Mouse (Mus musculus) MN1 (cell line): Measurements from ENCODE around the gene Smyd1.

Experiments
- DNase-seq: peaks from one replicate; pipeline ENCODE4 v3.0.0-alpha.2; 2016; ENCODE audit warnings: low spot score

Gene Smyd1

DNA sequence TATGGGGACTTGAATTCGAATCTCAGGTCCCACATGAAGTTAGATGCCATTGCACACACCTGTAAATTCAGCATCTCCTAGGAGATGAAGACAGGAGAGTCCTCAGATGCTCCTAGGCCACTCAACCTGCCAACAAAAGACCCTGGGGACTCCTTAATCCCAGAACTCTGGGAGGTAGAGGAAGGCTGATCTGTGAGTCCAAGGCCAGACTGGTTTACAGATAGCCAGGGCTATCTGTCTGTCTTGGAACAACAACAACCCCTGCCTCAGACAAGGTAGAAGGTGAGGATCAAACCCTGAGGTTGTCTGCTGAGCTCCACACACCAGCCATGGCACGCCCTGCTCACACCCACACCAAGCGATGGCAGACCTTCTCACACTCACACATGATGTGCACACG lies 62.9 kb downstream of the Smyd1 start:
- no peak for DNase-seq

DNA sequence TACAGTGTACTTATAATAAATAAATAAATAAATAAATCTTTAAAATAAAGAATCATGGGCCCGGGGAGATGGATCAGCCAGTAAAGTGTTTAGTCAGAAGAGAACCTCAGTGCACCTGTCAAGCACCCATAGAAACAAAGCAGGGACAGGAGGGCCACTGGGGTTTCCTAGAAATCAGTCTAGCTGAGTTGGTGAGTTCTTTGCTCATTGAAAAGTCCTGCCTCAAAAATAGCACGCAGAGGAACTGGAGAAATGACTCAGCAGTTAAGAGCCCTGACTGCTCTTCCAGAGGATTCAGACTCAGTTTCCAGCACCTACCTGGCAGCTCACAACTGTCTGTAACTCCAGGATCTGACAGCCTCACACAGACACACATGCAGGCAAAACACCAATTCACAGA lies 63.5 kb downstream of the Smyd1 start:
- DNase-seq: no peak

DNA sequence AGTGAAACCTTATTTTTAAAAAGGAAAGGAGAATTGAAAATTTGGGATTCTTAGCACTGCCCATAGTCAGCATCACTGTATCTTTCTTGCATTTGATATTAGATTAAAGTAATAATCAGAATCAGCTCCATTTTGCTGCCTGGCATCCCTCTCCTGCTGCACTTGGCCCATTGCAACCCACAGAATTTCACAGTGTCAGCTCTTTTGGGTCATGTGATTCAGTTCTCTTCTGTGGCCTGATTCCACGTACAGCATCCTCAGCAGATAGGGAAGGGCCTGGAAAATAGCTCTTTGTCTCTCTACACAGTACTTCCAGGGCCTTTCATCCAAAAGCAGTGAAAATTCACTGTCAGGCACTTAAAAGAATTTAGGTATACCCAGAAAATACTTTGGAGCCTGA lies 64.7 kb downstream of the Smyd1 start:
- DNase-seq: no peak

DNA sequence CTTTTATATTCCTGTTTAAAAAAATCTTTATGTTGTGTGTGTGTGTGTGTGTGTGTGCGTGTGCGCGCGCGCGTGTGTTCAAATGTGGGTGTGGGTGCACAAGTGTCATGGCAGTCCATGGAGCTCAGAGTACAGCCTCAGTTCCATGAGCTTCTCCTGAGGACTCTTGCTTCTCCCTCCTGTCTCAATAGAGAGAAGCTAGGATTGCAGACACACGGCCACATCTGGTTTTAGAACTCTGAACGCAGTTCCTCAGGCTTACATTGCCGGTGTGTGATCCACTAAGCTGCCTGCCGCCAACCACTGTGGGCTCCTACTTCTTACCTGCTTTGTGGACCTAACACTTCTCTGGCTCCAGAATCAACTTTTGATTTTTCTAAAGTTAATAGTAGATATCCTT lies 65.9 kb downstream of the Smyd1 start:
- DNase-seq: no peak

DNA sequence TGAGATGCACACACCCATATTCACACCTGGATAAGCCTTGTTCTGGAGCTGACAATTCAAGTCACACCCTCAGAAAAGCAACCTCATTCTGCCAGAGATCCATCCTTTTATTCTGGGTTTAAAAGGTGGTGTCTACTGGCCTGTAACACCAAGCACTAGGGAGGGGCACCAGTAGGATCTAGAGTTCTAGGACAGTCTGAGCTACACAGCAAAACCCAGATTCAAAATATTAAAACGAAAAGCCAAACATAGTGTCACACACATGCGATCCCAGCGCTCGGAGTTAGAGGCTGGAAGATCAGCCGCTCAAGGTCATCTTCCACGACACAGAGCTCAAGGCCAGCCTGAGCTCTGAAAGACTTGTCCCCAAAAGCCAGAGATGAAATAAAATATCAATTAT lies 67.6 kb downstream of the Smyd1 start:
- no peak for DNase-seq

DNA sequence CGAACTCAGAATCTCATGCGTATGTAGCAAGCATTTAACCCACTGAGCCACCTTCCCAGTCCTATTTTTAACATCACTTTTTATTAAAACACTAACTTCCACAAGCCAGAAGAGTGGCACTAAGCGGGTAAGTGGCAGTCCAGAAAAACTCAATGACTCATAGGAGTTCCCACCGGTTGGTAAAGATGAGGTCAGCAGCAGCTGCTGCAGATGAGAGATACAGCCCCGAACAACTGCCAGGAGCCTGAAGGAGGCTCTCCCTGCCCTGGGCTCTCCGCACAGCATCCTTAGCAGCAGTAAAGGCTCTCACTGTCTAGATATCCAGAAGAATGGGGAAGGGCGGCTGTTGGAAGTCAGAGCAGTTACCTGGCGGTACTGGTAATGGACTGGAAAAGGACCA lies 71.1 kb downstream of the Smyd1 start:
- DNase-seq: no peak

DNA sequence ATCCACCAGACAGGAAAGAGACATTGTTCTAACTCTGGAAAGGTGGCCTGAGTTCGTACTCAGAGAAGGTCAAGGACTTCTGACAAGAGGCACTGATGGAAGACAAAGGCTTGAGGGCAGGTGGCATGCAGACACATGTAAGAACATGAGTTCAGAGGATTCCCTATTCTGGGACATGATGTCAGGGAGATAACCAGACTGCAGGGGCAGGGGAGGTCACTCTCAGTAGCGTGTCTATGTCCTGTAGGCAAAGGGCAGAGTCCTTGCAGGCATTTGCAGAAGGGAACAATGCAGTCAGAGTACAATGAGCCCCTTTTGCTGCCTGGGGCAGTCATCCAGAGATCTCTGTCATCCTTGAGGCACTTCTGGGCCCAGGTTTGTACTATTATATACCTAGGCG lies 72.4 kb downstream of the Smyd1 start:
- no peak for DNase-seq

DNA sequence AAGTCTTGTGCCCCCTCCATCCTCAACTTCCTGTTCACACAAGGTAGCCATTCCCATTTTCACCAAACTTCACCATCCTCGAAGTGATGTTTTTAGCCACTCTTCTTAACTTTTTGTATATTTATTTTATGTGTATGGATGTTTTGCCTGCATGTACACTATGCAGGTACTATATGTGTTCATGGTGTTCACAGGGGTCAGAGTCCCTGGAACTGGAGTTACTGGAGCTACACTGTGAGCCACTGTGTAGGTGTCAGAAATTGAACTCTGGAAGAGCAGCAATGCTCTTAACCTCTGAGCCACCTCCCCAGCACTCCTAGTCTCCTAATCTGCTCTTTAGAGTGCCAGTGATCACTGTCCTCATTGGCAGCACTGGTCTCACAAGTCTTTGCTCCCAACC lies 73.6 kb downstream of the Smyd1 start:
- no peak for DNase-seq

DNA sequence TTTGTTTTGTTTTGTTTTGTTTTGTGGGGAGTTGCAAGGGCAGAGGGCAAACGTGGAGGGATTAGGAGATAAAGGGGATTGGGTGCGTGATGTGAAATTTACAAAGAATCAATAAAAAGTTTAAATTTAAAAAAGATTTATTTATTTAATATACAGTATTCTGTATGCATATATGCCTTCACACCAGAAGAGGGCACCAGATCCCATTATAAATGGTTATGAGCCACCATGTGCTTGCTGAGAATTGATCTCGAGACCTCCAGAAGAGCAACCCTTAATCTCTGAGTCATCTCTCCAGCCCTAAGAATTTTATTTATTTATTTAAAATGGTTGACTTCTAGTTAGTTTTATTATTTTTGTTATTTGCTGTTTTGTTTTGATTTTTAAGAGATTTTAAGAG lies 78.8 kb downstream of the Smyd1 start:
- DNase-seq: no peak

DNA sequence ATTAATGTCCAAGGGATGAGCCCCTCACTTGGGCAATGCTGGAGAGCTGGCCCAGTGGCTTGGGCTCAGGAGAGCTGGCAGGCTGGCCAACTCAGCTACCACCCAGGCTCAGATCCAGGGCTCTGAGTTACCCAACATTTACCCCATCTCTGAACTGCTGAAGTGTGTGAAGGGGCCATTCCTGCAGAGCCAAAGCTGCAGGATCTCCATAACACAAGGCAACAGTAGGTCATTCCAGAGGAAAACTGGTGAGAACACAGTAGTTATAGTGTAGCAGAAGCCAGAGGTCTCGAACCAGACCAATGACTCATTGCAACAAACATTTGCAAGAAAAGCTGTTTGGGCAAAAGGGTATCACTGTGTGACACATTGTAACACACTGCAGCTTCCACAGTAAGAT lies 79.2 kb downstream of the Smyd1 start:
- no peak for DNase-seq

DNA sequence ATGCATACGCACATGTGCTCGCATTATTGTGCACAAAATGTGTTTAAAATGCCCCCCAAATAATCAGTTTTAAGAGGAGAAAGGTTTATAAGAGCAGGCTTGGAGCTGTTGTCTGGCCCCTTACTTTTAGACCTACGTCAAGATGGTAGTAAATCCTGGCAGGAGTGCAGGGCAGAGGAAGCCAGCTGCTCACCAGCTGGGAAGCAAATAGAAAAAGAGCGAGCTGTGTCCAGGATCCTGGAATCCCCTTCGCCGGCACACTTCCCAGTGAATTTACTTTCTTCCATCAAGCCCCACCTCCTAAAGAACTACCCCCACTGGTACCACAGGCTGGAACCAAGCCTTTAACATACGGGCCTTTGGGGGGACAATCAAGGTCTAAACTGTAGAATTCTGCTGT lies 81.2 kb downstream of the Smyd1 start:
- no peak for DNase-seq

DNA sequence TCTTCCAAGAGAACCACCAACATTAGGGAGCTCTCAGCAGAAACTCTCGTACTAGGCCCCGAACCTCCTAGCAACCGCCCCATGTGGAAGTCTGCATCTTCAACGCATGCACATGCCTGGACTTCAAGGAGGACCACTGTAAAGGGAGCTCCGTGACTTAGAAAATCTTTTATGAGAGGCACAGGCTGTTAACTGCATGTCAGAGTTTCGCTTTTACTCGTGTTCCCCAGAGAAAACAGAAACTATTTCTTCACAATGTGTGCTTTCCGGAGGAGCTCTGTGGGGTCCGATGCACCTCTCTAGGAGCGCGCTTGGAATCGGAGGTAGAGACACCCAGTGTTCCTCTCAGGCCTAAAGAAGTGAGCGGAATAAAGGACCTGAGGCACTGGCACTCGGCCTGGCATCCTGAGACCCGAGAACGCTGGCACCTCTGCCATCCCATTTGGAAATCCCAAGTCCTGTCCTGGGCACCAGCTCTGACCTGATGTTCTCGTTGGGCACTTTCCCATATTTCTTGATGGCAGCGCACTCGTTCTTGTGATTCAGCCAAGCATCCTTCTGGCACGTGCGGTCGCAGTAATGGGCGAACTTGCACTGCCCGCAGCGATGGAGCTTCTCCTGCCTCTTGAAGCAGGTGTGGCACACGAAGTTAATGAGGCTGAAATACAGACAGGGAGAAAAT lies 82.8 kb downstream of the Smyd1 start:
- DNase-seq: no peak

DNA sequence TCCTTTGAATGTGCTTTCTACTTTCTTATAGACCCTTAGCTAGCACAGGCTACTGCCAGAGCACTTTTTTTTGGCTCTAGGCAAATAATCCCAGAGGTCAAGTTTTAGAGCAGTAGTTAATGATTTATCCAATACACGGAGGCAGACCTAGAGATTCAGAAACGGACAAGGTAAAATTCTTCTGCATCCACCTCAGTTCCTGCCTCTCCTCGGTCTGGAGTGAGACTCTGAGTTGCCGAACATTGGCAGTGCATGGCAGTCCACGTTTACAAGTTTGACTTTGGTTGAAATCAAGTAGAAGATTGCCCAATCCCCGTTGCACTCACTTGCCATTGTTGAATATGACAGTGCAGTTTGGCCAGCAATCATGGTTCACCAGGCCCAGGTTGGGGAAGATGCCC lies 85.0 kb downstream of the Smyd1 start:
- DNase-seq: no peak

DNA sequence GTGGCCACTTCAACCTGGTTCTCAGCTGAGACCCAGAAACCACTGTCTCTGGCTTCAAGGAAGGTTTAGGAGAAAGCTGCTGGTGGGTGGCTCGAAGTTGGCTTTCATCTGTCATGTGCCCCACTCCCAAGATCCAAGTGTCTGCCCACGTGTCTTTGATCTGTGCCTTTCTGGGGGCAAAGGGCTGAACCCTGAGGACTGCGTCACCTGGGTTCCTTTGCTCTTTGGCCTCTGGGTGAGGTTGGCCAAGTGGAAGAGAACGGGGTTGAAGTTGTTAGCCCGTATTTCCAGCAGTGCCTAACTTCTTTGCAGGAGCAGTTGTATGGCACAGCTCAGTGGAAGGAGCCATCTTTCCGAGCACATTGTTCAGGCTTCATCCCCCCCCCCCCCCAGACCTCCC lies 85.5 kb downstream of the Smyd1 start:
- DNase-seq: no peak

DNA sequence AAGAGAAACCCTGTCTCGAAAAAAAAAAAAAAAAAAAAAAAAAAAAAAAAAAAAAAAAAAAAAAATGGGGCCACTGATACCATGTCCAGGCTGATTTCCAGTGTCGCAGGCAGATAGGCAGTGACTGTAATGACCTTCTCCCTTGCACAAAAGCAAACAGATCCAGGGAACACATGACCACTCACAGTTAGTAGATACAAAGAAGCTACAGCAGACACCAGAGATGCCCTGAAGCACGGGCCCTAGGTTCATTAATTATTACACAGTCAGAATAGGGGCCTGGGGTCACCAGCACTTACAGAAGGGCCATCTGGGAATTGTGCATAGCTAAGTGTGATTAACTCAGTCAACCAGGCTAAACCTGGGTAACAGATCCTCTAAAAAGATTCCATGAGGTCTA lies 86.1 kb downstream of the Smyd1 start:
- DNase-seq: no peak

DNA sequence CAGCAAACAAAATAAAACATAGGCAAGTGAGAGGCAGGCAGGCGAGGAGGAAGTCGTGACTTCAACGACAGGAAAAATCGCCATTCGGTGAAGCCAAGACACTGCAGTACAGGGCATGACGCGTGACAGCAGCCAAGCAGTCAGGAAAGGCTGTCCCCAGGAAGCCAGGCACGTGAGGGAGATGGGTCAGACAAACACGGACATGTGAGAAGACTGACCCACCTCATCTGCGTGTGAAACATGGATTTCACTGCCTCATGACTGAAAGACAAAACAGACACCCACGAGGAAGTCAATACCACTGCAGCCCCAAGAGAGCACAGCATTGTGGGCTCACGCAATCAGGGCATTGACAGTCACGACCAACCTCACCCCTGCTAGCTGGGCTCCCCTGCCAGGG lies 86.9 kb downstream of the Smyd1 start:
- no peak for DNase-seq

DNA sequence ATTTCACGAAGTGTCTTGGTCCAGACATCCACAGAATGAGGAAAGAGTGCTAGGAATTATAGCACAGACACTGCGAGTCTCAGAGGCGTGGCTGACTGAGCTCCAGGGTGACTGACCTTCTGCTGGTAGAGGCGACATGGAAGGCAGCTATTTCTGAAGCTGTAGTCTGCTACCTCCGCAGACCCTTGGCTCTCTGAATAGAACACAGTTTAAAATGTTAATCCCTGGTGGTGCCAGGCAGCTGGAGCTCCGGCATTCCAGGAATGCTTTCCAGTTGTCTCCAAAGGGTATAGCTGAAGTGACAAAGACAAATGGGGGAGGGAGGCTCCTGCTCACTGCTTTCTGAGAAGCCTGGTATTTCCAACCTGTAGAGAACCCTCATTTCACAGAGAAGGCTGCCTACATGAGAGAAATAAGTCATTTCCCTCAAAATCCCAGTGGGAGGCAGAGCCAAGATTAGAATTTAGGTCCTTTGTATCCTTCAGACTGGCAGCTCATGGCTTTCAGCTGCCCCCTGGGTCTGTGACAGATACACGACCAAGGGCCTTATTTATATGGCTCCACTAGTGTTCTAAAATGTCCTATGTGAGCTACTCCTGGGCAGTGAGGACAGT lies 94.8 kb downstream of the Smyd1 start:
- no peak for DNase-seq

DNA sequence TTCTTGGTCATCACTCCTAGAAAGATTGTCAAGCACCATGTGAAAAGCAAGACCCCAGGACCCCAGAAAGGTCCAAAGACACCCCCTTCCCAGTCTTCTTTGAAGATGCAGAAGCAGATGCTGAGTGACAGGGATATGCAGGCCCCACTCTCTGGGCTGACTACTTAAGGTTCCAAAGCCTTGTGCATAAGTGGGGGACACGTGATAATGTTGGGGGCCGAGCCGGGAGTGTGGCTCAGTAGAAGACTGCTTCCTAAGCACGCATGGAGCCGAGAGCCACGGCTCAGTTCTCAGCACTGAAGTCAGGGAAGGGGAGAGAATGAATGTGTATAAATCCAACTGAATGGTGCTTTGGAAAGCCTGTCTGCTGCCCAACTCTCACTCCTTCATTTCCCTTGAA lies 95.5 kb downstream of the Smyd1 start:
- DNase-seq: no peak

DNA sequence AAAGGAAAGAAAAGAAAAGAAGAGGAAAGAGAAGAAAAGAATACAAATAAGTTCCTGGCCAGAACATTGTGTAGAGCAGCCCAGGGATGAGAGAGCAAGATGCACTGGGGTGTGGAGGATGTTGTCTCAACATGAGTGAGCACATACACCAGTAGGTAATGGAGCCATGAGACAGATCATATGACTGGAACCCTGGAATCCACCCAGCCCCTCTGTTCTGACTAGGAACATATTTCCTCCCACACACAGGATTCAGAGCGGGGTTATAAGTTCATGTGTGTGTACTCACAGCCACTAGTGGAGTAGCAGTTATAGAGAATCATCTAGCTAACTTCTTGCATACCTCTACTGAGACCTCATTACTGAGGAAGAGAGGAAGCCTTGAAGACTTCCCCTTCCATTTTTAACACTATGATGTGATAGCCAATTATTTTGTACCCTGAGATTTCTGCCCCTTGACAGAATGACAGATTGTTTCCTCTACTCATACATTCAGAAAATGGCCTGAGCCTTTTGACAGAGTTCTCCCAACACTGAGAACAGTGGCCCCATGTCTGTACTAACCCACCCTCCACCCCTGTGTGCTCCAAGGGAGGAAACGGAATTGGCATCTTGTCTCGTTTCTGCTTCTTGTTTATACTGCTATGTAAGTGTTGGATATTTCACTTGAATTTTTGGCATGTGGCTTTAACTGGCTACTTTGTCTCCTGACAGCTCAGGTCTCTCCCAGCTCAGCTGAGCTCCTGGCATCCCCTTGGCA lies 97.7 kb downstream of the Smyd1 start:
- DNase-seq: no peak

DNA sequence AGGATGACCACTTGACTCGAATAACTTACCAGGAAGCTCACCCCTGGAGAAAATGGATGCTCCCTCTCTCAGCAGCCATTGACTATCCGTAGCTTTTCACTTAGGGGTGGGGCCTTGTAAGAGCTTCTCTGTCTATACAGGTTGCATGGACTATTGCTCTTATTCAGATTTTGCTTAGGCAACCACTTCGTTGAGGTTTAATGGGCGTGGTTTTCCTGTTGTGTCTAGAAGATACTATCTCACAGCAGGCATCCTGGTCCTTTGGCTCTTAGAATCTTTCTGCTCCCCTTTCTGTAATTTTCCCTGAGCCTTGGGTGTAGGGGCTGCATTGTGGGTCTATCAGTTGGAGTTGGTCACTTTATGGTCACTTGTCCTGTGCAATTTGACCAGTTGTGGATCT lies 100.5 kb downstream of the Smyd1 start:
- DNase-seq: no peak

DNA sequence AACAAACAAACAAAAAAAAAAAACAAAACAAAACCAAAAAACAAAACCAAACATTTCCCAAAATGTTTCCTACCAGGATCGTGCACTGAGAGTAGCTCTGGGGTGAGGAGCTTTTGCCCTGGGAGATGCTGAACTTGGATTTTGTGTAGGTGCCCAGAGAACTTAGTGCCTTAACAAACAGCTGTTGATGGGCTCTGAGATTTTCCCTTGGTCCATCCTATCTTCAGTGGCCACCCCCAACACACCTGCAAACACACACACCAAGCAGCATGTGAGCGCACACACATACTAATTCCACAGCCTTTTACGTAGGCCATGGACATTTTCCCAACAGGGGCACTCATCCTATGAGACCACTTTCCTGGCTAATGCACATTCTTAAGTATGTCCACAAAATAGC lies 109.6 kb downstream of the Smyd1 start:
- no peak for DNase-seq

DNA sequence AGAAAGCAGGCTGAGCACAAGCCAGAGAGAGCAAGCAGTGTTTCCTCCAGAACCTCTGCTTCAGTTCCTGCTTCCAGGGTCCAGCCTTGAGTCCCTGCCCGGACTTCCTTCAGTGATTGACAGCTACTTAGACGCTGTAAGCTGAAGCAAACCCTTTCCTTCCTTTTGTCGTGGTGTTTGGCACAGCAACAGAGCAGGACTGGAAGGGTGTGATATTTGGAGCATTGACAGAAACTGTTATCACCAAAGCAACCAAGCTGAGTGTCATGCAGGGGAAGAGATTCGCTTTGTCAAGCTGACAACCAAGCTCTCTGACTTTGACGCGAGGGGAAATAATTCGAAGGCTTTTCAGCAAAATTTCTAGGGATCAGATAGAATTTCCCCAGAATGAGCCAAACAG lies 110.1 kb downstream of the Smyd1 start:
- no peak for DNase-seq

DNA sequence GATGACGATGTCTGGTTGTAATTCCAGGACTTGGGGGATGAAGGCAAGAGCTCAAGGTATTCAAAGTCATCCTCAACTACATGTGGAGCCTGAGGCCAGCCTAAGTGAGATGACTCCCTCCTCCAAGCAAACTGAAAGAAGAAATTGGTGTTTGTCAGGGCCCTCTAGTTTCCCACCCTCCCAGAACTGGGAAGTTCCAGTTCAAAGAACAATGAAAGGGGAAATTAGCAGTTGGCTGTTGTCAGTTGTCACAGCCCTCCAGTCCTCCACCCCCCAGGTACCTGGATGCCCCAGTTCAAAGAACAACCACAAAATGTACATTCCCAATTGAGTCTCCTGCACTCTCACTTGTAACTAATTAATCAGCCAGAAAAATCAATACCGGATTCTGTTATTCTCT lies 113.3 kb downstream of the Smyd1 start:
- DNase-seq: no peak

DNA sequence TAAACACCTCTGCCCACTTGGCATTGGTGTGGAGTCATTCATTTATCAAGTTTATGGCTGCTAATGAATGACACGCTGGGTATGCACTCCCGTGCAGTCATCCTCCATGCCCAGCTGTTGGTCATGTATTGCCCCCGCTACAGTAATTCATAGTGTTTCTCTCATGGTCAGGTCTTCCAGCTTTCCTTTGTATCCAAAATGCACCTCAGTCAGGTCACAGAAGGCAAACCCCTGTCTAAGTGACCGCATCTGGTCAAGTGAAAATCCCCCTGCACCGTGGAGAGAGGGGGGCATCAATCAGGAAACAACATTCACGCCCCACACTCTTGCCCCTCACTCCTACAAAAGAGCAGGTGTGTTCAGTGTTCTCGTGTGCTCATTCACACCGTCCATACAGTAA lies 117.9 kb downstream of the Smyd1 start:
- no peak for DNase-seq
